Mouse (Mus musculus): ENCODE measurements around the gene Aurka. TPM values are rescaled to one million over a fixed set of nuclear protein-coding genes. Genes with fewer than 3 reads are reported as not detected.

Gene Aurka
- polyA plus RNA-seq, 1 experiment from 2014 or later: 163 TPM

Other genes starting within 250 kb of the Aurka start
- gene Mc3r, start 122.0 kb downstream of the Aurka start, polyA plus RNA-seq (2016; fragmentation: Nextera tagmentation; extraction: Ambion mirVana): not detected in 2 replicates
- gene Fam210b, start 25.0 kb downstream of the Aurka start, polyA plus RNA-seq (2016; fragmentation: Nextera tagmentation; extraction: Ambion mirVana): 23.3 and 24.9 TPM in 2 replicates
- gene Cstf1, start 146 bp upstream of the Aurka start, polyA plus RNA-seq (2016; fragmentation: Nextera tagmentation; extraction: Ambion mirVana): 44.1 and 48.3 TPM in 2 replicates
- gene Cass4, start 23.3 kb upstream of the Aurka start, polyA plus RNA-seq (2016; fragmentation: Nextera tagmentation; extraction: Ambion mirVana): 0.20 and 0.30 TPM in 2 replicates
- gene Rtf2, start 70.0 kb upstream of the Aurka start, polyA plus RNA-seq (2016; fragmentation: Nextera tagmentation; extraction: Ambion mirVana): 56.0 and 66.0 TPM in 2 replicates
- gene Gcnt7, start 88.1 kb upstream of the Aurka start, polyA plus RNA-seq (2016; fragmentation: Nextera tagmentation; extraction: Ambion mirVana): 1.4 and 1.8 TPM in 2 replicates
- not detected in 2 replicates for gene Fam209, start 102.0 kb upstream of the Aurka start, polyA plus RNA-seq (2016; fragmentation: Nextera tagmentation; extraction: Ambion mirVana)
- 0.49 and 2.3 TPM in 2 replicates for gene Tfap2c, start 179.1 kb upstream of the Aurka start, polyA plus RNA-seq (2016; fragmentation: Nextera tagmentation; extraction: Ambion mirVana)